Mouse (Mus musculus) small intestine, adult 2 months (tissue): ENCODE results near the gene Tns1. TPM values are rescaled to one million over a fixed set of nuclear protein-coding genes. Genes with fewer than 3 reads are reported as not detected.

ENCODE experiments used
- H3K27ac ChIP-seq: fragments of 200-500 bp; 2 replicates; pipeline ENCODE4 v1.5.1; 2012; ENCODE audit warnings: low read depth, low read length, control low read depth, inconsistent platforms; ENCODE audit not compliant: insufficient read depth
- H3K27me3 ChIP-seq: fragments of 200-500 bp; 2 replicates; pipeline ENCODE4 v1.6.1; 2012; ENCODE audit warnings: mild to moderate bottlenecking, moderate library complexity, low read length, inconsistent platforms; ENCODE audit not compliant: control insufficient read depth, insufficient read depth
- H3K36me3 ChIP-seq: fragments of 200-500 bp; 2 replicates; pipeline ENCODE4 v1.6.1; 2012; ENCODE audit warnings: mild to moderate bottlenecking, low read length, control low read depth, inconsistent platforms; ENCODE audit not compliant: control insufficient read depth, insufficient read depth
- H3K4me1 ChIP-seq: fragments of 200-500 bp; 2 replicates; pipeline ENCODE4 v1.6.1; 2012; ENCODE audit warnings: low read length, inconsistent platforms, mixed read lengths; ENCODE audit not compliant: control insufficient read depth, insufficient read depth, insufficient read length
- H3K4me3 ChIP-seq: fragments of 200-500 bp; 2 replicates; pipeline ENCODE4 v1.5.1; 2012; ENCODE audit warnings: low read depth, mild to moderate bottlenecking, control low read depth, inconsistent platforms, low read length, moderate library complexity
- CTCF ChIP-seq: fragments of 200-500 bp; IDR thresholded peaks from 2 replicates; pipeline ENCODE4 v1.5.1; 2012; ENCODE audit warnings: low read depth, mild to moderate bottlenecking, control low read depth, inconsistent platforms, low read length, moderate library complexity, mixed read lengths; ENCODE audit not compliant: insufficient replicate concordance, insufficient read length; ENCODE audit errors: extremely low read depth
- POLR2A ChIP-seq: fragments of 200-500 bp; IDR thresholded peaks from 2 replicates; pipeline ENCODE4 v1.6.1; 2012; ENCODE audit warnings: low read depth, mild to moderate bottlenecking, control low read depth, inconsistent platforms, low read length, moderate library complexity
- WGBS: fragments of 180-500 bp; shearing (Covaris S2); methylation state at CpG from one replicate; pipeline ENCODE4 v1.1.7; 2018; 5-methylcytosine and 5-hydroxymethylcytosine counted together
- polyA plus RNA-seq: library from polyadenylated mRNA; depleted of rRNA; stranded (reverse); fragments of >200 nt; gene quantifications from 2 replicates; pipeline ENCODE4 v1.2.3, GENCODE M21; 2012

Gene Tns1
- polyA plus RNA-seq, 1 experiment = 79.6 TPM

DNA sequence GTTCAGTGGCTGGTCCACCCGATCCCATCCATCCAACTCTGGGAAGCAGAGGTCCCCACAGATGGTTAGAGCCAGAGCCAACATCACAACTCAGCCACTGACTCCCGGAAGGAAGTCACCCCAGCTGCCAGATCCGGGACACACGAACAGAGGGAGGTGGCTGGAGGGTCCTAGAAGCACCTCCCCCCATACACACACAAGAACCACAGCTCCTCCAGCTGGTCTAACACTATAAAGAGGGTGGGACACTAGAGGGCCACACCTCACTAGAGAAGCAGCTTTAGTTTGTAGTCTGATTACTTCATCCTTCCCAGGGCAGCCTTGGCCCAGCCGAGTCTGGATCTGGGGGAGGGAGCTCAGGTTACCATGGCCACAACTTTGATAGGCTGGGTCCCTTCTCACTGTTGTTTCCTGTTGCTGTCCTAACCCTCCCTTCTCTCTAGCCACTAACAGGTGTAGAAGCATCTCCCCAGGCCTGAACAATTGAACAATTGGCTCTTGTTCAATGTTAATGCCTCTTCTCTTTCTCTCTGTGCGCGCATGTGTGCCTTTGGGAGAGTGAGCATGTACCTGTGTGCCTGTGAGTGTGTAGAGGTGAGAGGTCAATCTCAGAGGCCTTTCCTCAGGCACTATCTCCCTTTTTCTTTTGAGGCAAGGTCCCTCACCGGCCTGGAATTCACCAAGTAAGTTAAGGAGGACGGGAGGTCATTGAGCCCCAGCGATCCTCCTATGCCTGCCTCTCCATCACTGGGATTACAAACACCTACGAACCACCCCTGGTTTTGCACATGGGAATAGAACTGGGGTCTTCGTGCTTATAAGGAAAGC is 157.6 kb downstream of the Tns1 start:
- H3K4me1 ChIP-seq = peaks cover 3% of the 10 kb centered on the region
- no peaks in the 10 kb centered on the region for H3K27me3 ChIP-seq
- H3K36me3 ChIP-seq = no peaks in the 10 kb centered on the region
- no peak overlapping the region for H3K4me3 ChIP-seq
- TF ChIP-seq CTCF = no peak
- TF ChIP-seq POLR2A = no peak
- H3K27ac ChIP-seq = no peak overlapping the region
- WGBS = 62% methylated on average over 12 of the region's 12 CpGs

- no peak for TF ChIP-seq CTCF
- TF ChIP-seq POLR2A = no peak
- Histone ChIP-seq H3K27me3 (no peaks in the 10 kb centered on the region), H3K4me3 (no peak overlapping the region), H3K27ac (0 out of 2 replicates have a peak overlapping the region, but pooled peaks have one; percentile 5), H3K36me3 (no peaks in the 10 kb centered on the region), H3K4me1 (peaks cover 2% of the 10 kb centered on the region)
- WGBS = 75% methylated on average over 5 of the region's 5 CpGs
Observed at GRCm38 (mm10) chr1:73964151-73964743, 160.0 kb downstream of the Tns1 start.

DNA sequence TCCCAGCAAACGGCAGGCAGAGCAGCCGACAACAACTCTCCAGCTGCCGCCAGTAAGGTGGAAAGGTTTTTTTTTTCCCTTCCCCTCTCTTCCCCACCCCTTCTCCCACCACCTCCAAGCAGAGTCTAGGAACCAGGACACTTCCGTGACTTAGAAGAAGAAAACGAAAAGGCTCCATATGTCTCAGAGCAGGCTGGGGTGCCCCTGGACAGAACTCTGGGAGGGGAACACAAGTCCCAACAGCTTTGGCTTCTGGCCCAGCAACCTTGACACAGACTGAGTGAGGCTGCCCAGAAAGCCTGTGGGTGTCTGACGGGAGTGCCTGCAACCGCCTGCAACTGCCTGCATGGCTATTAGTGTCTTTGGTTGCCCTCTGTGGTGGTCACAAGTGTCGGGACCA is 160.6 kb downstream of the Tns1 start:
- no peaks in the 10 kb centered on the region for H3K27me3 ChIP-seq
- H3K4me1 ChIP-seq = peaks cover 2% of the 10 kb centered on the region; the same call in 1 of the 2 replicates
- WGBS = 35% methylated on average over 8 of the region's 8 CpGs
- peak overlapping the region; percentile 58 for H3K27ac ChIP-seq
- no peak overlapping the region for H3K4me3 ChIP-seq
- TF ChIP-seq POLR2A = no peak
- no peak for TF ChIP-seq CTCF
- no peaks in the 10 kb centered on the region for H3K36me3 ChIP-seq

GRCm38 (mm10) chr1:73962668-73963371 is 161.4 kb downstream of the Tns1 start:
- Histone ChIP-seq H3K4me3 (peak overlapping the region; percentile 50), H3K36me3 (no peaks in the 10 kb centered on the region), H3K27ac (peak overlapping the region; percentile 85), H3K27me3 (no peaks in the 10 kb centered on the region), H3K4me1 (peaks cover 2% of the 10 kb centered on the region; the same call in 1 of the 2 replicates)
- WGBS = 14% methylated on average over 12 of the region's 12 CpGs
- TF ChIP-seq CTCF = no peak
- no peak for TF ChIP-seq POLR2A

DNA sequence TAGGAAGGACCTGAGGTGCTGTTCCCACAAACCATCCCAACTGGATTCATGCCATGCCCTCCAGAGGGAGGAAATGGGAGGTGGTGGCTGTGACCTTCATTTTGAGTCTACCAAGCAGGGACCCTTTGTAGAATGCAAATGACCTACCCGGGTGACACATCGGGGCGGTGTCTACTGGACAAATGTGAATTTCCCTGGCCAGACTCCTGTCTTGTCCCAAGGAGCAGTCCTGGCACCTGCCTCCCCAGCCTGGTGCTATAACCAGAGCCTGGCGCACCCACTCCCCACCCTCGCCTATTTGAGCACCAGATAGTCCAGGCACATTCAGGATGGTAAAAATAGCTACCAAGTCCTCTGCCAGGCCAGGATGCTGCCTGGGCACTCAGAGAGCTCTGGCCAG is 162.2 kb downstream of the Tns1 start:
- H3K27me3 ChIP-seq = no peaks in the 10 kb centered on the region
- WGBS = 77% methylated on average over 5 of the region's 5 CpGs
- TF ChIP-seq CTCF (no peak), POLR2A (no peak)
- peak overlapping the region; percentile 85; the same call in 1 of the 2 replicates for H3K27ac ChIP-seq
- H3K4me1 ChIP-seq = peaks cover 2% of the 10 kb centered on the region; the same call in 1 of the 2 replicates
- no peaks in the 10 kb centered on the region for H3K36me3 ChIP-seq
- peak overlapping the region; percentile 11; the same call in 1 of the 2 replicates for H3K4me3 ChIP-seq

DNA sequence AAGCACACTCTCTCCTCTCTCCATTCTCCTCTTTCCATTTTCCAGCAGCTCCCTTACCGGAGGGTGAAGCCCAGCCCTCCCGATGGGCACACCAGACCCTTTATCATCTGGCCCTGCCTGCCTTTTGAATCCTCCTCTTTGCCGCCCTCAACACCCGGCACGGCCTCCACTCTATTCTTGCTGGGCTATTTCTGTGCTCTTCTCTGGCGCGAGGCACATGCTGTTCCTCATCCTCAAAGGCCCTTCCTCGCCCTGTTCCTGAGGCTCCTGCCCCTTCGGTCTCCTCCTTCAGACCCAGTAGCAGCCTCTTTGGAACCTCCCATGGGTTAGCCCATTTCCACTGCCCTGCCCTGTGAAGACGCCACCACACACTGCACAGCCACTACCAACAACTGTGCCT is 164.5 kb downstream of the Tns1 start:
- Histone ChIP-seq H3K4me3 (no peak overlapping the region), H3K4me1 (peaks cover 4% of the 10 kb centered on the region; the same call in 1 of the 2 replicates), H3K27me3 (no peaks in the 10 kb centered on the region), H3K27ac (0 out of 2 replicates have a peak overlapping the region, but pooled peaks have one; percentile 6), H3K36me3 (no peaks in the 10 kb centered on the region)
- TF ChIP-seq POLR2A = no peak
- no peak for TF ChIP-seq CTCF
- WGBS = 88% methylated on average over 10 of the region's 10 CpGs

DNA sequence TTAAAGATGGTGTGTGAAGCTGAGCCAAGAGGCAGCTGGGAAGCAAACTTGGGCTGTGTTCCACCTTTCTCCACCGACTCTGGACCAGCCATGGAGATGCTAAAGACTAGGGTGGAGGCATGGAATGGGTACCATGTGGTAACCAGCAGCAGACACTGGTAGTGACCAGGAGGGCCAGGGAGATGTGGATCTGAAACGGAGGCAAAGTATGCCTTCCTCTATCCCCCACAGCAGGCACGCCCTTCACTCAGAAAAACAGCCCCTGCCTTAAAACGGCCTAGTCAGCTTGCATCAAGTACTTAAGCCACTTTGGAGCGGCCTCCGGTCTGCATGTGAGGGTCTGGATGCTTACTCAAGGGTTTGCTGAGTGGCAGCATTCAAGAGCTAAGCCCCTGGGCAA is 164.9 kb downstream of the Tns1 start:
- Histone ChIP-seq H3K36me3 (no peaks in the 10 kb centered on the region), H3K27ac (0 out of 2 replicates have a peak overlapping the region, but pooled peaks have one; percentile 6), H3K4me3 (no peak overlapping the region), H3K4me1 (peaks cover 4% of the 10 kb centered on the region; the same call in 1 of the 2 replicates), H3K27me3 (no peaks in the 10 kb centered on the region)
- 73% methylated on average over 6 of the region's 6 CpGs for WGBS
- TF ChIP-seq POLR2A = no peak
- TF ChIP-seq CTCF = no peak
